Mouse (Mus musculus) spleen, adult 2 months (tissue): Measurements from ENCODE around the gene Meox1.

ENCODE experiments used
- CTCF ChIP-seq: fragments of 200-500 bp; IDR thresholded peaks from 2 replicates; pipeline ENCODE4 v1.5.1; 2011; ENCODE audit warnings: mild to moderate bottlenecking, inconsistent platforms; ENCODE audit not compliant: insufficient read depth, insufficient read length, insufficient replicate concordance; ENCODE audit errors: extremely low read depth
- POLR2A ChIP-seq: fragments of 200-500 bp; IDR thresholded peaks from 2 replicates; pipeline ENCODE4 v1.6.1; 2011; ENCODE audit warnings: low read depth, low read length, inconsistent platforms

DNA sequence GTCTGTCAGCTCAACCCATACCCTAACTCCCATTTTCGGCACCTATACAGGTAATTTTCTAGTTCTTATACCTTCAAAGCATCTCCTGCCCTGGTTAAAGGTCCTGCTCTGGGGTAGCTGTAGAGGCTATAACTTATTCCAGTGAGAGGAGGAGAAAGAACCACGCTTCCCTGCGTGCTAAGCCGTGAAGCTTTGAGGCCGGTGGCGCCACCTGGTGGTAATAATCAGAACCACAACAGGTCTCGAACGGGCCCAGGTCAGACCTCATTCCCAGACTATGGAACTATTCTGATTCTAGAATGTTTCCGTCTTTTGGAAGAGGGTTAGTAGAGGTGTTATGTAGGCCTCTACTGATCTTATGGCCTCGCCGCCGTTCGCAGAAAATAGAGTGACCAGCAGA is 10.9 kb upstream of the Meox1 start:
- TF ChIP-seq CTCF (peak; percentile 82; the same call in 1 of the 2 replicates), POLR2A (no peak)
